Mouse (Mus musculus): ENCODE results near the gene Atf3. TPM values are rescaled to one million over a fixed set of nuclear protein-coding genes. Genes with fewer than 3 reads are reported as not detected.

Atf3 gene
- 103 and 107 TPM in 2 replicates for polyA plus RNA-seq (2012; ENCODE audit: insufficient read depth, insufficient read length, missing spikeins)

GRCm38 (mm10) chr1:191217939-191218338 lies at the start of gene Atf3:
TSS of gene Atf3 (minus strand) at chr1:191218039.
- Histone ChIP-seq H3K27ac (ENCODE audit: insufficient read depth, low read depth, low read length) (no peak within 1 kb of the TSS), H3K4me3 (ENCODE audit: insufficient read depth, low read length) (no peak within 1 kb of the TSS), H3K4me1 (ENCODE audit: control insufficient read depth, insufficient read depth, low read length) (peaks cover 40% of the 10 kb centered on the region)
- TF ChIP-seq CTCF (IDR thresholded peaks at IDR 0.05; ENCODE audit: low read depth, low read length), result no peak
- TF ChIP-seq POLR2A (IDR thresholded peaks at IDR 0.05; ENCODE audit: borderline replicate concordance, low read depth, low read length), result no peak

- TF ChIP-seq POLR2A (IDR thresholded peaks at IDR 0.05; ENCODE audit: borderline replicate concordance, low read depth, low read length) (no peak), CTCF (IDR thresholded peaks at IDR 0.05; ENCODE audit: low read depth, low read length) (no peak)
Measured at GRCm38 (mm10) chr1:191267162-191267561, 49.3 kb upstream of the Atf3 start.

GRCm38 (mm10) chr1:191263471-191263870 lies 45.6 kb upstream of the Atf3 start:
- H3K4me1 ChIP-seq (ENCODE audit: control insufficient read depth, insufficient read depth, low read length), result peaks cover 81% of the 10 kb centered on the region
- H3K27ac ChIP-seq (ENCODE audit: insufficient read depth, low read depth, low read length), result no peak overlapping the region
- TF ChIP-seq CTCF (IDR thresholded peaks at IDR 0.05; ENCODE audit: low read depth, low read length) (no peak), POLR2A (IDR thresholded peaks at IDR 0.05; ENCODE audit: borderline replicate concordance, low read depth, low read length) (no peak)
- no peak overlapping the region for H3K4me3 ChIP-seq (ENCODE audit: insufficient read depth, low read length)

More at GRCm38 (mm10) chr1:191267162-191267561, 49.3 kb upstream of the Atf3 start:
- Histone ChIP-seq H3K4me1 (ENCODE audit: control insufficient read depth, insufficient read depth, low read length) (peaks cover 74% of the 10 kb centered on the region), H3K4me3 (ENCODE audit: insufficient read depth, low read length) (peak overlapping the region; percentile 34), H3K27ac (ENCODE audit: insufficient read depth, low read depth, low read length) (peak overlapping the region; percentile 96)

- H3K4me1 ChIP-seq (ENCODE audit: control insufficient read depth, insufficient read depth, low read length), result peaks cover 80% of the 10 kb centered on the region
- no peak overlapping the region for H3K4me3 ChIP-seq (ENCODE audit: insufficient read depth, low read length)
- no peak for TF ChIP-seq POLR2A (IDR thresholded peaks at IDR 0.05; ENCODE audit: borderline replicate concordance, low read depth, low read length)
- TF ChIP-seq CTCF (IDR thresholded peaks at IDR 0.05; ENCODE audit: low read depth, low read length), result no peak
- H3K27ac ChIP-seq (ENCODE audit: insufficient read depth, low read depth, low read length), result peak overlapping the region; percentile 22
Measured at GRCm38 (mm10) chr1:191261861-191262260, 44.0 kb upstream of the Atf3 start.

DNA sequence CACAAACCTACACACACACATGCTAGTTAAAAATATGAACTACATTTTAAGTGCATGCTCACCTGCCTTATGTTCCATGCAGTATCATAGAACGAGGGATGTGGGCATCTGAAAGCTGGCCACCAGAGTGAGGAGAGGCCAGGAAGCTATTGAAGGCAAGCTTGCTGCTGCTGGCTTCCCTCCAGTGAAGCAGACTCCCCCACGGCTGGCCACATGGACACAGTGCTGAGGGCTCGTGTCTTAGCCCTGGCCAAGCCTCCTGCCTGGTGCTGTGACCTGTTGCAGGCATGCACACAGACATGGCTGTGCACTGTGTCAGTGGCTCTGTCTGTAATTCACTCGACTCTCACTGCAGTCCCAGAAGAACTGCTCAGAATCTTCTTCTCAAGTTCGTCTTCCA lies 41.8 kb upstream of the Atf3 start:
- TF ChIP-seq POLR2A (IDR thresholded peaks at IDR 0.05; ENCODE audit: borderline replicate concordance, low read depth, low read length), result no peak
- no peak for TF ChIP-seq CTCF (IDR thresholded peaks at IDR 0.05; ENCODE audit: low read depth, low read length)
- H3K4me1 ChIP-seq (ENCODE audit: control insufficient read depth, insufficient read depth, low read length), result peaks cover 83% of the 10 kb centered on the region
- no peak overlapping the region for H3K4me3 ChIP-seq (ENCODE audit: insufficient read depth, low read length)
- peak overlapping the region; percentile 92 for H3K27ac ChIP-seq (ENCODE audit: insufficient read depth, low read depth, low read length)

GRCm38 (mm10) chr1:191259121-191259520 lies 41.3 kb upstream of the Atf3 start:
- Histone ChIP-seq H3K4me1 (ENCODE audit: control insufficient read depth, insufficient read depth, low read length) (peaks cover 86% of the 10 kb centered on the region), H3K27ac (ENCODE audit: insufficient read depth, low read depth, low read length) (peak overlapping the region; percentile 92), H3K4me3 (ENCODE audit: insufficient read depth, low read length) (peak overlapping the region; percentile 17; the same call in 1 of the 2 replicates)
- TF ChIP-seq POLR2A (IDR thresholded peaks at IDR 0.05; ENCODE audit: borderline replicate concordance, low read depth, low read length), result no peak
- TF ChIP-seq CTCF (IDR thresholded peaks at IDR 0.05; ENCODE audit: low read depth, low read length), result no peak

DNA sequence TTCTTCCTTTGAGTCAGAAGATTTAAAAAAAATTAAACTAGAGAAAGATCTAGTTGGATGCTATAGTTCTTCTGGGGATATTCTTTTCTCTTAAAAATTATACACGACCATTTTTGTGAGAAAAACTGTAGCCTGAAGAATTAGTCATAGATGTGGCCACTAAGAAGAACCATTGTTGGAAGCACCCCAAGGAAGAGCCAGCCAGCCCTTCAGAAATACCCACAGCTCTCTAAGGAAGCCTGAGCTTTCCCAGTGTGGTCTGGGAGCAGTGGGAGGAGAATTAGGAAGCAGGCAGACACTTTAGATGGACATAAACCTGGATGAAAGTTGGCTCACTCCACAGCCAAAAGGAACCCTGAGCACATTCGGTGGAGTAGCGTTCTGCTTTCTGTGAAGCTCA lies 40.7 kb upstream of the Atf3 start:
- no peak for TF ChIP-seq CTCF (IDR thresholded peaks at IDR 0.05; ENCODE audit: low read depth, low read length)
- TF ChIP-seq POLR2A (IDR thresholded peaks at IDR 0.05; ENCODE audit: borderline replicate concordance, low read depth, low read length), result no peak
- peak overlapping the region; percentile 92 for H3K27ac ChIP-seq (ENCODE audit: insufficient read depth, low read depth, low read length)

GRCm38 (mm10) chr1:191257981-191258380 lies 40.1 kb upstream of the Atf3 start:
- no peak overlapping the region for H3K4me3 ChIP-seq (ENCODE audit: insufficient read depth, low read length)
- H3K4me1 ChIP-seq (ENCODE audit: control insufficient read depth, insufficient read depth, low read length), result peaks cover 90% of the 10 kb centered on the region
- TF ChIP-seq POLR2A (IDR thresholded peaks at IDR 0.05; ENCODE audit: borderline replicate concordance, low read depth, low read length) (no peak), CTCF (IDR thresholded peaks at IDR 0.05; ENCODE audit: low read depth, low read length) (no peak)
- peak overlapping the region; percentile 92 for H3K27ac ChIP-seq (ENCODE audit: insufficient read depth, low read depth, low read length)

More for the DNA sequence above, 40.7 kb upstream of the Atf3 start:
- peak overlapping the region; percentile 17; the same call in 1 of the 2 replicates for H3K4me3 ChIP-seq (ENCODE audit: insufficient read depth, low read length)
- H3K4me1 ChIP-seq (ENCODE audit: control insufficient read depth, insufficient read depth, low read length), result peaks cover 90% of the 10 kb centered on the region

GRCm38 (mm10) chr1:191257351-191257771 lies 39.5 kb upstream of the Atf3 start:
- TF ChIP-seq POLR2A (IDR thresholded peaks at IDR 0.05; ENCODE audit: borderline replicate concordance, low read depth, low read length), result no peak
- TF ChIP-seq CTCF (IDR thresholded peaks at IDR 0.05; ENCODE audit: low read depth, low read length), result no peak
- H3K27ac ChIP-seq (ENCODE audit: insufficient read depth, low read depth, low read length), result no peak overlapping the region
- peaks cover 94% of the 10 kb centered on the region for H3K4me1 ChIP-seq (ENCODE audit: control insufficient read depth, insufficient read depth, low read length)
- no peak overlapping the region for H3K4me3 ChIP-seq (ENCODE audit: insufficient read depth, low read length)

DNA sequence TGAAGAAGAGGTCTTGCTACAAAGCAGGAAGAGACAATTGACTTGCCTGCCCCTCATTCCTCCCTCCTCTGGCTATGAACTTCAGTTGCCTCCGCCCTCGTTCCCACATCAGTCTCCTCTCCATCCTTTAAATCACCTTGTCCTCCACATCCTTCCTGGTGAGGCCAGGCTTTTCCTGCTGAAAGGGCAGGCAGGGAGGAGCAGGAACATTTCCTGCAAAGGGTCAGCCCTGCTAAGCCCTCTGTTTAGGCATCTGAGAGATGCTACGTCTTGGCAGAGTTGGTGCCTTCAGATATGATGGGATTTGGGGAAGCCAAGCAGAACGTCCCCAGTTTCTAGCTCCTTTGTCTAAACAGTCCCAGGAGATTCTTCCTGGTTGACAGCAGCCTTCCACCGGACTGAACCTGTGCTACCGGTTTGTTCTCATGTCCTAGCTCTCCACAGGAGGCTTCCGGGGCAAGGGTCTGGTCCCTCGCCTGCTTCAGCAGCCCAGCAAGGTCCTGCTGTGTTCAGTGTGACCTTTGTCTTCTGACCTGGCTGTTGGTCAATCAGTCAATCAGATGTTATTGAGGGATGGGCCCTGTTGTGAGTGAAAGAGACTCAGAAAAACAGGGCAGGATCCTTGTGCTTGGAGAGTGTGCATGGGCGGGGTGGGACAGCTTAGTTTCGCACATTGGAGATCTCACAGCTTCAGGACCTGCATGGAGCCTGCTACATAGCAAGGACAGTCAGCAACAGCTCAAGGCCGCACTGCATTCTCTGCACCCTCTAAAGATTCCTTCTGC lies 38.9 kb upstream of the Atf3 start:
- Histone ChIP-seq H3K4me1 (ENCODE audit: control insufficient read depth, insufficient read depth, low read length) (peaks cover 93% of the 10 kb centered on the region), H3K4me3 (ENCODE audit: insufficient read depth, low read length) (no peak overlapping the region), H3K27ac (ENCODE audit: insufficient read depth, low read depth, low read length) (no peak overlapping the region)
- TF ChIP-seq POLR2A (IDR thresholded peaks at IDR 0.05; ENCODE audit: borderline replicate concordance, low read depth, low read length) (no peak), CTCF (IDR thresholded peaks at IDR 0.05; ENCODE audit: low read depth, low read length) (no peak)
